Mouse (Mus musculus): ENCODE data around the gene Mmp19. TPM values are rescaled to one million over a fixed set of nuclear protein-coding genes. Genes with fewer than 3 reads are reported as not detected.

Gene Mmp19
- polyA plus RNA-seq (2015; fragmentation: Nextera tagmentation; extraction: Ambion mirVana): 0.51 and 0.71 TPM in 2 replicates

DNA sequence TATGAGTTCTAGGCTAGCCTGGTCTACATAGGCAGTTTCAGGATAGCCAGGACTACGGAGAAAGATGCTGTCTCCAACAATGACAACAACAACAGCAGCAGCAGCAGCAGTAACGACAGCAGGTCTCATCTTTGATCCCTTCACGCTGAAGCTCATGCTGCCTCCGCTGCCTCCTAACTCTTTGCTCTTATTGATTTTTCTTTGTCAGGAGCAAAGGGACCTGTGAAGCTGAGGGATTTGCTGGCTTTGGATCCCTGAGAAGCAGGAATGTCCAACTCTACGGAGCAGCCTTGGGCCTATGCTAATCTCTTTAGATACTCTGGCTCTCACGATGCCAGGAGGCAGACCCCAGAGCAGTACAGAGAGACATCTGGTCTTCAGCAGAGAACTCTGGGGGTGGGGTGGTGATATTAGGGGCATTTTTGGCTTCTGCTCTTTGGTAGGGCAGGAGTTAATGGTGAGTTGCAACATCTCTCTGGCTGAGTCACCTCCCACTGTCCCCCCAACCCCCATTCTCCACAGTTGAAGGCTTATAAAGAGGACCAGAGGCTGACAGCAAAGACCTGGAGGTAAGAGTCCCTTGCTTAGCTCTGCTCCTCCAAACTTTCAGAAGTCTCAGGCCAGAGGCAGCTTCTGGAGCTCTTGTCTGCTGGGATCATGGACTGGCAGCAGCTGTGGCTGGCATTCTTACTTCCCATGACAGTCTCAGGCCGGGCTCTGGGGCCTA is at the start of gene Mmp19:
Gene Mmp19, plus strand, starts transcription at position 513 of the 727 bp plus-strand sequence.
- no peak within 1 kb of the TSS for H3K4me2 ChIP-seq
- 70% methylated on average over 7 of the region's 7 CpGs for WGBS
- H3K27ac ChIP-seq: no peak within 1 kb of the TSS
- H3K4me1 ChIP-seq (replicated peaks): no peaks in the 10 kb centered on the region
- no peak within 1 kb of the TSS for H3K9ac ChIP-seq
- no peaks in the 10 kb centered on the region for H3K36me3 ChIP-seq
- H3K27me3 ChIP-seq: no peaks in the 10 kb centered on the region
- H3K4me3 ChIP-seq: no peak within 1 kb of the TSS
- ATAC-seq (ENCODE audit: low FRiP score): no peak
- no peaks in the 10 kb centered on the region for H3K9me3 ChIP-seq

DNA sequence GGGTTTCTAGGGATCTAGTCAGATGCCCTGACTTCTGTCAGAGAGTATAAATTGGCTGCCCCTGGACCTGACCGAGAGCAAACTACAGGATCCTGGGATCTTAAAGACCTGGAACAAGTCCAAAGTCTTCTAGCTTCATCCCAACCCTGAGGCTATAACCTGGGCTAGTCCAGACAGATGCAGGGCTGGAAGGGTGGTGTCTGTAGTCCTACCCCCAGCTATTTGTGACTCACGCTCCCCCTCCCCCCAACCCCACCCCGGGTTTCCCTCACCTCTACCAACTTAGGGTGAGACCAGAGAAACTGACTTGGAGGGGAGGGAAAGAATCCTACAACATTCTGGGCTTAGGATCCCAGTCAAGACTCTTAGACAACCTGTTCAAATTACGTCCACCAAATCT is 48.1 kb upstream of the Mmp19 start:
- Histone ChIP-seq H3K4me2 (peak overlapping the region; percentile 94; the same call in 1 of the 2 replicates), H3K36me3 (no peaks in the 10 kb centered on the region), H3K4me3 (peak overlapping the region; percentile 60; the same call in 1 of the 2 replicates), H3K27ac (no peak overlapping the region), H3K4me1 (replicated peaks) (peaks cover 31% of the 10 kb centered on the region), H3K27me3 (peaks cover 63% of the 10 kb centered on the region), H3K9me3 (no peaks in the 10 kb centered on the region), H3K9ac (no peak overlapping the region)
- WGBS: 50% methylated on average over 4 of the region's 4 CpGs
- no peak for ATAC-seq (ENCODE audit: low FRiP score)

DNA sequence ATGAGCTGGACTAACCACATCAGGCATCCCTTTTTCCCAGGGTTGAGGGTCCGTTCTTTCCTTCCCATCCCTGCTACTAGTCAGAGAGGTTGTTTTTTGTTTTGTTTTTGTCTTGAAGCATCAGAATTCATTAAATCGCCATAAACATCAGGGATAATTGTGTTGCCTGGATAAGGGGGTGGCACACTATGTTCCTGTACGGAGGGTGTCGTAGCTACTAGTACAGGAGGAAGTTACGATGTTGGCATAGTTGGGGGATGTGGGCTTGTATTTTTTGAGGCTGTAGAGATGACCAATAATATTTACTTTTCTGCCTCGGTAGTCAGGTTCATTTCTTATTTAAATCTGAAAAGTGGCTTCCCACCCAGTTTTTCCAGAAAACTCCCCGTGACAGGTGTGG is 47.5 kb upstream of the Mmp19 start:
- Histone ChIP-seq H3K4me1 (replicated peaks) (peaks cover 30% of the 10 kb centered on the region), H3K27me3 (peaks cover 63% of the 10 kb centered on the region), H3K4me2 (peak overlapping the region; percentile 94), H3K36me3 (no peaks in the 10 kb centered on the region), H3K27ac (no peak overlapping the region), H3K4me3 (peak overlapping the region; percentile 60), H3K9me3 (no peaks in the 10 kb centered on the region), H3K9ac (peak overlapping the region; percentile 87)
- 10% methylated on average over 7 of the region's 7 CpGs for WGBS
- no peak for ATAC-seq (ENCODE audit: low FRiP score)

DNA sequence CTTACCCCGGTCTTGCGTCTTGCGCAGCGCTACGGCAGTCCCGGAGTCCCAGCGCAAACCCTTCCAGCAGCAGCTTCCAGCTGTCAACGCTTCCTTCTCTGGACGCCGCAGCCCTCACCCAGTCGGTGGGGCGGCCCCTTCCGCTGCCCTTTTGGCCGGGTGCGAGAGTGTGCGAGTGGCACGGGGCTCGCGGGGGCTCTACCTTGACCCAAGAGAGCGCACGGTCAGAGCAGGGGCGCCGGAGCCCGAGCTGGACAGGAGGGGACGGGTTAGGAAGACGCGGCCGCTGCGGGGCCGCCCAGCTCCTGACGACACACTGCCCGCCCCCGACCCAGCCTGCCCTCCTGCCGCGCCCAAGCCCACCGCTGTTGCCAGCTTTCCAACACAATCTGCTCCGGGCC is 46.9 kb upstream of the Mmp19 start:
- H3K4me2 ChIP-seq: peak overlapping the region; percentile 94
- peaks cover 63% of the 10 kb centered on the region for H3K27me3 ChIP-seq
- no peaks in the 10 kb centered on the region for H3K36me3 ChIP-seq
- peak overlapping the region; percentile 12; the same call in 1 of the 2 replicates for H3K27ac ChIP-seq
- H3K4me3 ChIP-seq: peak overlapping the region; percentile 60
- WGBS: under 1% methylated on average over 36 of the region's 37 CpGs
- peak; percentile 5; the same call in 1 of the 2 replicates for ATAC-seq (ENCODE audit: low FRiP score)
- H3K4me1 ChIP-seq (replicated peaks): peaks cover 30% of the 10 kb centered on the region
- H3K9me3 ChIP-seq: no peaks in the 10 kb centered on the region
- H3K9ac ChIP-seq: peak overlapping the region; percentile 87

DNA sequence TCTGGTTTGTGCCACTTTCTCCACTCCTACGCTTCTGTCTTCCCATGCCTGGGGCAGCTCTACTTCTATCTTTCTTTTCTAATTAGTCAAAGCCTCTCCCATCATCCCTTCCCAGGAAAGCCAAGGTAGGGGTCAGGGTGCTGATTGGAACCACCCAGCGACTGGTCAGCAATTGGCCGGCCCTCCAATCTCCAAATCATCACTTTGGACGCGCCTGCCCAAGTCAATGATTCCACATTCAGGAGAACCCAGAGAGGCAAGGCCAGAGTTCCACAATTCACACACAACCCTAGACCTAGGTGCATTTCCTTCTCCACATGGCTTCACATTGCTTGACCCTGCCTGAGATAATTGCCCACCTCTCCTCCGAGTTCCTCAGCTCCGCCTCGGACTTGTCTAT is 46.5 kb upstream of the Mmp19 start:
- H3K9ac ChIP-seq: peak overlapping the region; percentile 87
- no peaks in the 10 kb centered on the region for H3K9me3 ChIP-seq
- H3K27ac ChIP-seq: no peak overlapping the region; the same call in 1 of the 2 replicates
- WGBS: 19% methylated on average over 8 of the region's 8 CpGs
- no peak for ATAC-seq (ENCODE audit: low FRiP score)
- peak overlapping the region; percentile 60 for H3K4me3 ChIP-seq
- no peaks in the 10 kb centered on the region for H3K36me3 ChIP-seq
- H3K4me1 ChIP-seq (replicated peaks): peaks cover 34% of the 10 kb centered on the region
- H3K4me2 ChIP-seq: peak overlapping the region; percentile 94
- peaks cover 63% of the 10 kb centered on the region for H3K27me3 ChIP-seq

DNA sequence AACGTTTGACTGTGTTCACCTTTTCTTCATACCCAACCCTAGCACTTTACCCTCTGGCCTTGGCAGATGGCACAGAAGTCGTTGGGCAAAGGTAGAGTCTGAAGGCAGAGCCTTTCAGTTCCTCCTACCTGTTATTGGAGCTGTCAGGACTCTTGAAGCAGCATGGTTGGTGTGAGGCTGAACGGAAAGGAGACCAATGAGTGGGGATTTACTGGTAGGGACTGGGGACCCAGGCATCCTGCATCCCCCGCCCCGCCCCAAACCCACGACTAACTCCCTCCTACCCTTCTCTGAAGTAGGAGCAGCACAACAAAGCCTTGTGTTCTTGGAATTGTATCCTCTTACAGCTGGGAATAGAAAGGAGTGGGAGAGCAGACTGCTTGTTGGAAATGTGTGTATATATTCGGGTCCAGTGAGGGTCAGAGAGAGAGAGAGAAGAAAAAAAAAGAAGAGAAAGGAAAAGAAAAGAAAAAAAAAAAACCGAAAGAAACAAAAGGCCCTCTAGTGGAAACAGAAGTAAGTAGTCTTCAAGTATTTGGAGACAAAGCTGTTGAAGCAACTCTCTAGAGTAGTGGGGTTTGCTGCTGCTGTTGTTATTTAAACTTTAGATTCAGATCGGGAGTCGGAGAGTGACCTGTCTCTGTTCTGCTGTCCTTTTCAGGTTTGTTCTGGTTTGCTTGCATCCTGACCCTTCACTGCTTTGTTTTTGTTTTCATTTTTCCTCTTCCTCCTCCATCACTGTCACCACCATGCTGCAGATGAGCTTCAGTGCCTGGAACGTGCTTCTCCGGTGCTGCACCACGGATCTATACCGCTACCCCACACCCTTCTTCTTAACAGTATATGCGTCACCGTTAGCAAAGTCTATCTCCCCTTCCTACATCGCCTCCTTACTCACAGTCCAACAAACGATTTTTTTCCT is 45.8 kb upstream of the Mmp19 start, which contains the start of gene Dgka:
Gene Dgka, minus strand, starts transcription at position 176 of the 922 bp plus-strand sequence.
- Histone ChIP-seq H3K9me3 (no peaks in the 10 kb centered on the region), H3K4me1 (replicated peaks) (peaks cover 42% of the 10 kb centered on the region), H3K9ac (peak within 1 kb of the TSS; percentile 87), H3K27me3 (peaks cover 63% of the 10 kb centered on the region), H3K36me3 (no peaks in the 10 kb centered on the region), H3K4me2 (peak within 1 kb of the TSS; percentile 94), H3K4me3 (peak within 1 kb of the TSS; percentile 60), H3K27ac (peak within 1 kb of the TSS; percentile 12; the same call in 1 of the 2 replicates)
- WGBS: 24% methylated on average over 18 of the region's 18 CpGs
- no peak for ATAC-seq (ENCODE audit: low FRiP score)

DNA sequence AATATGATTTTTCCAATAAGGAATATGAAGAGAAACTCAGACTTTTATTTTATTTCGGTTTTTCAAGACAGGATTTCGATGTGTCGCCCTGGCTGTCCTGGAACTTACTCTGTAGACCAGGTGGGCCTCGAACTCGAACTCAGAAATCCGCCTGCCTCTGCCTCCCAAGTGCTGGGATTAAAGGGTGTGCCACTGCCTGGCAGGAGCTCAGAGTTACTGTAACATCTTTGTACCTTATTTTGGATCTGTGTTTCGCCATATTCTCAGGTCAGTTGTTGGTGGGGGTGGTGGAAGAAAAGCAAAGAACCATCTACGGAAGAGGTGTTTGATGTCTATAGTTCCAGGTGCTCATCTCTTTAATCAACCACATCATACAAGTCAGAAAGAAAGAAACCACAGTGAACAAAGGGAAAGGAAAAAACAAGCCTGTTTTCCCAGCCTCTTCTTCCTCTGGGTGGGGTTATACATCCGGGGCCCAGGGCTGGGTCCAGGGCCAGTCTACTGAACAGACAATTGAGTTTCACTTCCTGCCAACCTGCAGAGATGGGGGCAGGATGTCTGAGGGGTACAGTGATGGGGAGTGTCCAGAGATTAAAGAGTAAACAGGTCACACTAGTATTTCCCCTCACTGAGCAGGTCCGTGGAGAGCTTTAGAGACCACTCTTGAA is 44.6 kb upstream of the Mmp19 start:
- WGBS: 93% methylated on average over 10 of the region's 10 CpGs
- peaks cover 56% of the 10 kb centered on the region for H3K27me3 ChIP-seq
- H3K9me3 ChIP-seq: no peaks in the 10 kb centered on the region

DNA sequence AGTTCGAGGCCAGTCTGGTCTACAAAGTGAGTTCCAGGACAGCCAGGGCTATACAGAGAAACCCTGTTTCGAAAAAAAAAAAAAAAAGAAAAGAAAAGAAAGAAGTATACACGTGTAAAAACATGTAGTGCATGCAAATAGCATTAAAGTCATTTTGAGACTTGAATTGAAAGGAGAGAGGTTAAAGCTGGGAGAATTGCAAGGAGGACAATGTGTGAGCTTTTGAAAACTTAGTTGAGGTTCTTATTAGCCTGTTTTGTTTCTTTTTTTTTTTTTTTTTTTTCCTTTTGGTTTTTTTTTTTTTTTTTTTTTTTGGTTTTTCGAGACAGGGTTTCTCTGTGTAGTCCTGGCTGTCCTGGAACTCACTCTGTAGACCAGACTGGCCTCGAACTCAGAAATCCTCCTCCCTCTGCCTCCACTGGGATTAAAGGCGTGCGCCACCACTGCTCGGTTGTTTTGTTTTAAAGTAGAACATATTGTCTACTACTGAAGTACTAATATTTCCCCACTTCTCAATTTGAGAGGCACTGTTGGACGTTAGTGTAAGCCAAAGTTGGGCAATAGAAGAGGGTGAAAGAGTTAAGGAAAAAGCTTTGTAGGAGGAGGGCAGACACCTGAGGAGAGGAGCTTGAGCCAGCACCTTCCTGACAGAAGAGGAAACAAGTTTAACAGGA is 43.6 kb upstream of the Mmp19 start:
- peaks cover 48% of the 10 kb centered on the region for H3K4me1 ChIP-seq (replicated peaks)
- WGBS: 45% methylated on average over 9 of the region's 9 CpGs

More for the DNA sequence above, 44.6 kb upstream of the Mmp19 start:
- Histone ChIP-seq H3K9ac (no peak overlapping the region), H3K4me1 (replicated peaks) (peaks cover 48% of the 10 kb centered on the region), H3K27ac (no peak overlapping the region), H3K36me3 (no peaks in the 10 kb centered on the region), H3K4me3 (no peak overlapping the region), H3K4me2 (no peak overlapping the region)
- ATAC-seq (ENCODE audit: low FRiP score): no peak

DNA sequence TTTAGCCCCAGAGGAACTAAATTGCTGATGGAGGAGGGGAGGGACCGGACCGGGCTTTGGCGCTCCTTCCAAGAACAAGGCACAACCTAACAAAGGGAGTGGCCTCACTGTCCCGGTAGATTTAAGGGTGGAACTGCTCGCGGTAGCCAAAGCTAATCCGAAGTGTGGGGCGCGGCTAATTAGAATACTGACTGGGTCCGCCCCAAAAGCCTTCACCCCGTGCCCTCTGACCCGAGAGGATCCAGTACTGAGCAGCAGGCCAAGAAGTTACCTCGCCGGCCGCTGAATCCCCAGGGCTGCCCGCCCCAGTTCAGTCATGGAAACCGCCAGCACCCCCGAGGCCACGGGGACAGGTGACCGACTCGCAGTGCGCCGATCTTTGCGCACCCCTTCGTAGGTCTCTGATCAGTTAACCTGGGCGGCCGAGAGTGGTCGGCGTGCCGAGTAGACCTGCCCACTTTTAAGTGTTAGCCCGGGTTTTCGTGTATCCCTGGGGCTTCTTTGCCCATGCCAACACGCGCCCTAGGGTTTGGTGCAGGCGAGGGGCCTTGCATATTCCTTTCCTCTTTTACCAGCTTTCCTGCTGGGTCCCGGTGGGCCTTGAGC is 43.0 kb upstream of the Mmp19 start, which contains the start of gene Pym1:
Gene Pym1, plus strand, starts transcription at position 244 of the 606 bp plus-strand sequence.
- H3K9me3 ChIP-seq: no peaks in the 10 kb centered on the region
- H3K4me3 ChIP-seq: peak within 1 kb of the TSS; percentile 76
- H3K4me1 ChIP-seq (replicated peaks): peaks cover 47% of the 10 kb centered on the region
- peaks cover under 1% of the 10 kb centered on the region; the same call in 1 of the 2 replicates for H3K36me3 ChIP-seq
- peak within 1 kb of the TSS; percentile 95 for H3K27ac ChIP-seq
- H3K27me3 ChIP-seq: peaks cover 40% of the 10 kb centered on the region
- peak within 1 kb of the TSS; percentile 88 for H3K9ac ChIP-seq
- no peak; the same call in none of the 2 replicates for ATAC-seq (ENCODE audit: low FRiP score)
- under 1% methylated on average over 36 of the region's 36 CpGs for WGBS
- H3K4me2 ChIP-seq: peak within 1 kb of the TSS; percentile 92

More for the DNA sequence above, 43.6 kb upstream of the Mmp19 start:
- peak overlapping the region; percentile 88 for H3K9ac ChIP-seq
- no peak for ATAC-seq (ENCODE audit: low FRiP score)
- H3K27ac ChIP-seq: peak overlapping the region; percentile 95
- H3K4me3 ChIP-seq: peak overlapping the region; percentile 76
- H3K4me2 ChIP-seq: peak overlapping the region; percentile 92
- H3K36me3 ChIP-seq: no peaks in the 10 kb centered on the region
- no peaks in the 10 kb centered on the region for H3K9me3 ChIP-seq
- peaks cover 46% of the 10 kb centered on the region for H3K27me3 ChIP-seq

DNA sequence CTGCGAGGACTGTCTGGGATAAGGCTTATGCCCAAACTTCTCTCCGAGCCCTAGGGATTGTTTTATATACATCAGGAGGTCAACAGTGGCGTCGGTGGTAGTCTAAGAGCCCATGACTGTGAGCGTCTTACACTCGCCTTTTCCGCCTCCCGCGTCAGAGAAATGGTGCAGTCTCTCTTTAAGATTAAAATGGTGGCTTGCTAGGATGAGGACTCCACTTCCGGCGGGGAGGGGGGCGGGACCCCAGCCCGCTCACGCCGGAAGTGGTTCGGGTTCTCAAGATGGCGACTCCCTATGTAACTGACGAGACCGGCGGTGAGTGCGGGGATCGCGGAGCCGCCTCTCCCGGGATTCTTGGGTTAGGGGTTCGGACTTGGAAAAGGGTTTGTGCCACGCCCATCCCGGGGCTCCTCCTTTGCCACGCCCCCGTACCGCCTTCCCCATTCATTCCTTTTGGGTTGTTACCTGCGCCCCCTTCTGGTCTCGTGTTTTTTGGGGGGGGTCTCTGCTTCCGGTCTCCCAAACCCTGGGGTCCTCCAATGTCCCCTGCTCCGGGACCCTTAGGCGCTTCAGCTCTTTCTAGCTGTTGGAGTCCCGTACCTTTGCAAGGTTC is 42.4 kb upstream of the Mmp19 start:
- Histone ChIP-seq H3K4me3 (peak overlapping the region; percentile 76), H3K4me2 (peak overlapping the region; percentile 92), H3K36me3 (peaks cover 6% of the 10 kb centered on the region; the same call in 1 of the 2 replicates), H3K9me3 (no peaks in the 10 kb centered on the region), H3K27ac (peak overlapping the region; percentile 95), H3K27me3 (peaks cover 34% of the 10 kb centered on the region), H3K9ac (peak overlapping the region; percentile 88), H3K4me1 (replicated peaks) (peaks cover 41% of the 10 kb centered on the region)
- ATAC-seq (ENCODE audit: low FRiP score): peak; percentile 93
- under 1% methylated on average over 37 of the region's 37 CpGs for whole genome bisulfite sequencing

Measured in hindbrain, embryonic 13.5 days (tissue).